Mouse (Mus musculus) skeletal muscle tissue, adult 2 months (tissue): ENCODE measurements around the gene Ccpg1.

Experiments used
- DNase-seq: peaks from one replicate; pipeline ENCODE4 v3.0.0-alpha.2; 2012; ENCODE audit warnings: low read depth, low spot score

Gene Ccpg1

DNA sequence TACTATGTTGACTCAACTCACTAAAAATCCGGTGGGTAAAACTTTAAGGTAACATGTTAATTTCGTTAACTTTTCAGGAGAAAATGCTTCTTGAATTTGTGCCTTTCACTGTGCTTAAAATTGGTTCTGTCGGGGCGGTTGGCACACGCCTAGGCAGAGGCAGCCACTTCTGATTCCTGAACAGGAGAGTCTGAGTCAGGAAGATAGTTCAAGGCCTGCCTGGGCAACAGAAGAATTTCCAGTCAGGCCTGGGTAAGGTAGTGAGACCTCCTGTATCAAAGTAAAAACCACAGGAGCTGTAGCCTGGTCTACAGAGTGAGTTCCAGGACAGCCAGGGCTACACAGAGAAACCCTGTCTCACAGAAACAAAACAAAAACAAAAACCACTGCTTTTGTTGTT, 7.3 kb downstream of the Ccpg1 start:
- DNase-seq = no peak

- peak; percentile 27 for DNase-seq
Observed at GRCm38 (mm10) chr9:72996167-72996566, 10.9 kb downstream of the Ccpg1 start.

GRCm38 (mm10) chr9:72996806-72997205, 11.6 kb downstream of the Ccpg1 start:
- DNase-seq = no peak

- DNase-seq = no peak
Observed at GRCm38 (mm10) chr9:73000487-73000886, 15.3 kb downstream of the Ccpg1 start.

DNA sequence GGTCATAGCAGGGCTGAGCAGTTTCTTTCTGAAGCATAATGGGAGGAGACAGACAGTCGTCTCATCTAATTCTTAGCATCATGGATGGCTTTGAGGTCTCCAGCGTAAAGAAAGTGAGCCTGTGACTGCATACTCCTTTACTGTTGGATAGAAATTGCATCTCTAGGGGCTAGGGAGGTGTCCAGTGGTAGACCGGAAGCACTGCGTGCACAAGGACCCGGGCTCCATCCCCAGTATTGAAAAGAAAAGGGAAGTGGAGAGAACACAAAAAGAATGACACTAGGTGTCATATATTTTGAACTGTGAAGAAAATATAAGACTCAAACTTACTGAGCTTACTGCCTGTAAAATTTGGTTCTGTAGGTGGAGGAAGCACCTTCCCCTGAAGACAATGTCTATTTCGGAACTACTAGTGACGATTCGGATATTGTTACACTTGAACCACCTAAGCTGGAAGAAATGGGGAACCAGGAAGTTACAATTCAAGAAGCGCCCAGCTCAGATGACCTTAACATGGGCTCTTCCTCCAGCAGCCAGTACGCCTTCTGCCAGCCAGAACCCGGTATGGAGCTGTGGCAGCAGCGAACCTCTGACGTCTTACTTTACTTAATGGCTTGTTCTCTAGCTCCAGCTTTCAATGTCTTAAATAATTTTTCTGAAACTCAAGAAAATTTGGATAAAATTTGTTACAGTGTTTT, 16.2 kb downstream of the Ccpg1 start:
- no peak for DNase-seq

DNA sequence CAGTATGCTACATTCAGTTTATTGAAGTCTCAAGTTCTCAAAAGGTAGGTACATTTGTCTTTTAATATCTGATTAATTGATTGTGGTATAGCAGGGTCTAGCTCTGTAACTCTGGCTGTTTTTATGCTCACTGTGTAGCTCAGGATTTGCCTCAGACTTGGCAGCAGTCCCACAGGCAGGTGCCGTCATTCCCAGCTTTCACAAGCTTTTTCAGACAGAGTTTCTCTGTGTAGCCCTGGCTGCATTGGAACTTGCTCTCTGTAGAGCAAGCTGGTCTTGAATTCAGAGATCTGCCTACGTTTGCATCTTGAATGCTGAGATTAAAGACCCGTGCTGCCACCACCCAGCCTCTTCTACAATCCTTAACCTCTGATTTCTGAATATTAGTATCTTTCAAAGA, 16.9 kb downstream of the Ccpg1 start:
- DNase-seq = no peak

DNA sequence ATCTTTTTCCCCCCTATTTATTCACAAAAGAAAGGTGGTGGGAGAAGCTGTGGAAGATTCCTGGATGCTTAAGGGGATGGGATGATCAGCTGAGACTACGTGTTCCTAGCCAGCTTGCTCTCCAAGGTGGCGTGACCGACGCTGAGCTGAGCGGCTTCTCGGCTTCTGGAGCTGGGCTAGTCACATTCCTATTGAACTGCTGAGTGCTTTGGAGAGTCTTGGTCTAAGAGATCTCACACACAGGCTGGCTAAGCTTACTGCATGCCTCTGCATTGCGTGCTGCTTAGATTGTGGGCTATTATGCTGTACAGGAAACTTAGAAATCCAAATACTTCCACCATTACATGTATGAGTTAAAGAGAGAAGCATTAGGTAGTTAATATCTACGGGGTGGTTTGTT, 18.8 kb downstream of the Ccpg1 start:
- DNase-seq = no peak

- DNase-seq = no peak
Observed at GRCm38 (mm10) chr9:73005106-73005505, 19.9 kb downstream of the Ccpg1 start.

GRCm38 (mm10) chr9:73006175-73006574, 20.9 kb downstream of the Ccpg1 start:
- no peak for DNase-seq

DNA sequence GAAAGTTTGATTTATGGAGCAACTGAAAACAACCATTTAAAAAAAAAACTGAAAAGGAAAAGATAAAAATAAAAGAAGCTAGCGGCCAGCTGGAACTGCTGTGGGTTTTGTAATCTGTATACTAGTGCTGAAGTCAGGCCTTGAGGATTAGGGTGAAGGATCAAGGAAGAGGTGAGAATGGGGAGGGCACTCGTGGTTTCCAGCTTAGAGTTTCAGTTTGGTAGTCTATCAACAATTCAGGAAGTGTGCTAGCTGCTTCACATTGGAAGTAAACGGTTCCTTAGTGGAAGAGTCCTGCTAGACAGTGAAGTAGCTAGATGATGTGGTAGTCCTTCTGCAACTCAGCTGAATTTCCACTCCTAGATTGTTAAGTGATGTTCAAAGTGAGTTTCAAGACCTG, 23.2 kb downstream of the Ccpg1 start:
- DNase-seq = no peak

GRCm38 (mm10) chr9:73012629-73013028, 27.4 kb downstream of the Ccpg1 start:
- DNase-seq = no peak

- DNase-seq = no peak
Observed at GRCm38 (mm10) chr9:73014724-73015123, 29.5 kb downstream of the Ccpg1 start.

DNA sequence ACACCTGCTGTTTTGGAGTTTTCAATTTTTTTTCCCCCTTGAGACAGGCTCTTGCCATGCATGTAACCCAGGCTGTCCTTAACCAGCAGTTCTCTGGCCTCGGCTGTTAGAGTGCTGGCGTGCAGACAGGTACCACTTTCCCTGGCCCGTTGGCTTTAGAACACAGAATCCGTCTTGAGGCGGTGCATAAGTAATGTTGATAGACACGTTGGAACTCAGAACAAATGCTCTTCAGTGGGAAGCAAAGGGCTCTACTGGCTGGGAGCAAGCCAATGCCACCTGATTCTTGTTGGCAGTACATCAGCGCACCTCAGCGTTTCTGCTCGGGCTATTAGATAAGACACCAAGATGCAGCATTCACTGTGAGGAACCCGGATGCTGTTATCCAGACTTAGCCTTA, 34.6 kb downstream of the Ccpg1 start:
- DNase-seq = peak; percentile 40

- no peak for DNase-seq
Observed at GRCm38 (mm10) chr9:73020566-73021097, 35.4 kb downstream of the Ccpg1 start.

GRCm38 (mm10) chr9:73025818-73026636, 40.8 kb downstream of the Ccpg1 start:
- DNase-seq = no peak

DNA sequence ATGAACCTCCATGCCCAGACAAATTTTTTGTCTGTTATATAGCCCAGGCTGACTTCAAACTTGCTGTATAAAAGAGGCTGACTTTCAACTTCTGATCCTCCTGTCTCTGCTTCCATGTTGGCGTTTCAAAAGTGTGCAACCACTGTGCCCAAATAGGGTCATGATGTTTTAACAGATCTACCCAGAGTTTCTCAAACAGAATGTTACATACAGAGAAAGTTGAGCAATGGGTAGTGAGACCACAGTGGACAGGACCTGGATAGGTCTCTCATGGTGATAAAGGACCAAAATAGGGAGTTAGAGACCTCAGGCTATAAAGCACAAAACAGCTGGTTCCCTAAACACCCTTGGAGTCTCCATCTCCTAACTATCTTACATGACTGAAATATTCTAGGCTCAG, 45.2 kb downstream of the Ccpg1 start:
- no peak for DNase-seq

DNA sequence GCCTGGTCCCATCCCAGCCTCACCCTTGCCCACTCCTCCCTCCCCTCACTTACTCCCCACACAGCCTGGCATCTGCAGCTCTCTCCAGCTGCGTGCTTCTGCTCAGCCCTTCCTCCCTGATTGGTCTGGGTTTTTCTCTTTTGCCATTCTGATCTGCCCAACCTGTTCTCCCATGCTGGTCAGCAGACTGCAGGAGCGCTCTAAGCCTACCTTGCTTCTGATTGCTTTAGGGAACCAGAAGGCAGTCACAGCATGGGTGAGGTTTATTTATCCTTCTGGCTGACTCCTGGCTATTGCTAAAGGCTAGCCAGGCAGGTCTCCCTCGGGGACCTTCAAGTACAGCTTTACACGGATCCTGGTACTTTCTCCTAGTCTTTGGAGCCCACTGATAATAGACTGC, 46.2 kb downstream of the Ccpg1 start:
- DNase-seq = no peak

GRCm38 (mm10) chr9:73033406-73033805, 48.2 kb downstream of the Ccpg1 start:
- DNase-seq = no peak

DNA sequence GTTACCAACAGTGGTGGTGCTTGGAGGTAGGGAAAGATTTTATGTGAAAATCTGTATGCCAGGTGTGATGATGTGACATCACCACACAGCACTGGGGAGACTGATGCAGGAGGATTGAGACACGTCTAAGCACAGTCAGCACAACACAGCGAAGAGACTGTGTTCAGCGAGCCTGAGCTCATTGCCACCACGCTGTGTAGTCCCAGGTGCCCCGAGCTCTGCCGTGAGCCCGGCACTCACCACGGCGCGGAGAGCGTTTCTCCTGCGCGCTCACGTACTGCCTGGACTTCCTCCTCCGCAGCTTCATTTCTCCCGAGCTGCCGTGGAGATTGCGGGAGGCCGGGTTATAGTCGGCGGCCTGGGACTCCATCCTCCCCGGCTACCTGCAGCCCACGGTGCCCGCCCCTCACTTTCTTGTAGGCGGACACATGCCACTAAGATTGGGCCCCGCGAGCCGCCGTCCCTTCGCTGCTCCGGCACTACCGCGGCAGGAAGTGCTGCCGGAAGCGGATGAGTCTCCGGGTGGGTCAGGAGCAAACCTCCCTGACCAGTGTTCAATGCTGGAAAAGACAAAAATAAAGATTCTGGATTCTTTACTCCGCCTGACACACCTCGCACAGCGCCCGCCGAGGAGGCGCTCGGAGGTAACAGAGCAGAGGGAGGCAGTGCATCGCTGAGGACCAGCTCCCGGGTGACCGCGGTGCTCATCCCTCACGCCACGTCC, 54.2 kb downstream of the Ccpg1 start:
- DNase-seq = peak; percentile 81

- no peak for DNase-seq
Observed at GRCm38 (mm10) chr9:73040080-73040479, 54.9 kb downstream of the Ccpg1 start, which contains the start of gene Pigb. Gene Pigb (minus strand): TSS chr9:73040378.

DNA sequence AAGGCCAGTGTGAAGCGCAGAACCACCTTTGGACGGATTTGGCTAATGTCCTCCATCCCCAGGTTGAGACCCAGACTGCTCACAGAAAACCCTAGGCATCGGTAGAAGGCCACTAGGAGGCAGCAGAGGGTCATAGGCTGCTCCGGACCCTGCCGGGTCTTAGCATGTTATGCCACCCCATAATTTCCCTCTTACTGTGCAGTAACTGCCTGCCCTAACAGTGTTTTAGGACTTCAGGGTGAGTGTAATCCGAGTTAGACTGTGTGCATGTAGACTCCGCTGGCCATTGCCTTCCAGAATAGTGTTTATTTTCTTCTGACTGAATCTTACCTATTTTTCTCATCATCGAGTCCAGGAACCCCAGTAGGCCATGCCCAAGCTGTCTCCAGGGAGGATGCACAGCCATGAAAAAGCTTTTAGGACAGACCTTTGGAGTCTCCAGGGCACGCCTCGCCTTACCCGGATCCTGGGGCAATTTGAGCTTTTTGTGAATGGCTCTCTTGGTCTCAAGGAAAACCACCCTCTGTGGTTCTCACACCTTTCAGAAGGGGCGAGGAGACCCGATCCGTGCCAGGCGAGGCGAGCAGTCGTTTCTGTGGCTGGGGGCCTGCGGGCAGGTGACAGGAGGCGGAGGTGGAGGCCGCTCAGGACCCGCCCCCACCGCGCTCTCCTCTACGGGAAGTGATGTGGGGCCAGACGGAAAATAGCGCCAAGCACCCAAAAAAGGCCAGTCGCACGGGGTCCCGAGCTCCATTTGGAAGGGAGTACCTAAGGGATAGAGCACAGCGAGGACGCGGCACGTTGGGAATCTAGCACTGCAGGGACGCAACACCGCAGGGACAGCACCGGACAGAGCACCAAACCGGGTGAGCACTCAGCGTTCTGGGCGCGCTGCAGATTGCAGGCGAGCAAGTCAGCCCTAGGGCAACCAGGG, 59.2 kb downstream of the Ccpg1 start, which contains the start of gene Rab27a:
Gene Rab27a (plus strand): TSS at position 709 of the 934 bp plus-strand sequence.
- DNase-seq = peak; percentile 56
